ENCODE assay signal across 14 mouse cellular contexts in genomic region chr6:89409041-89409440, GRCm38 (mm10). TPM values are rescaled to one million over a fixed set of nuclear protein-coding genes. Genes with fewer than 3 reads are reported as not detected.
DNase-seq lines count a peak whose midpoint lies in the region.
"Had no signal": no experiment of that assay in that cellular context is flagged by ENCODE, and none has a peak within 500 bp of the region (broad histone marks: within the 10 kb centered on the region; RNA-seq: fewer than 3 reads in every experiment).

No protein-coding gene starts in this region.

- DNase-seq in adrenal gland, adult (ENCODE audit: inconsistent age in 2 of 2, low spot score in 1 of 2) = peak; percentile 26 to 44
- DNase-seq in adrenal gland, adult 8-10 months = no peak
- peak; percentile 41 to 54 for DNase-seq in cerebellum, adult 18-20 months
- DNase-seq in cerebellum, adult 11 months = no peak
- peak; percentile 19 to 29 for DNase-seq in cerebellum, postnatal 10 days
- DNase-seq in cerebellum, adult 8-10 months = no peak
- DNase-seq in retina, postnatal 1 day = no peak
- DNase-seq: adrenal gland, adult 2 months; gastrocnemius, postnatal 10 days; gastrocnemius, postnatal 36 days; heart, adult 2 months; heart, postnatal 14 days; heart, postnatal 4 days; kidney, adult 18-20 months had no signal

RNA-seq across cellular contexts. Expression of gene Plxna1, which starts 46.6 kb away (rescaled TPM):
- total RNA-seq in adrenal gland, adult 8-10 months (2022) = 10 to 100 TPM; 65.9 to 85.2 (median 71.0) TPM

Comparison
In these comparisons a context has a peak if more than half of its experiments do, and no peak if none do; other contexts are left out.
1. DNase-seq: peak in adrenal gland, adult (2 of 2), cerebellum, adult 18-20 months (2 of 2) and cerebellum, postnatal 10 days (2 of 2); none in adrenal gland, adult 8-10 months (single experiment), cerebellum, adult 11 months (single experiment), cerebellum, adult 8-10 months (single experiment) and retina, postnatal 1 day (single experiment).